Mouse (Mus musculus): ENCODE measurements around the gene Iqck.

The Iqck gene

GRCm38 (mm10) chr7:118943170-118943569, 87.6 kb downstream of the Iqck start:
- in situ Hi-C loops (cut with MboI, MseI), result no loop called here

- in situ Hi-C loops (cut with MboI, MseI), result no loop called here
These were observed 89.3 kb downstream of the Iqck start for GRCm38 (mm10) chr7:118944884-118945283.

GRCm38 (mm10) chr7:118947241-118947640, 91.7 kb downstream of the Iqck start:
- in situ Hi-C loops (cut with MboI, MseI), result no loop called here

DNA sequence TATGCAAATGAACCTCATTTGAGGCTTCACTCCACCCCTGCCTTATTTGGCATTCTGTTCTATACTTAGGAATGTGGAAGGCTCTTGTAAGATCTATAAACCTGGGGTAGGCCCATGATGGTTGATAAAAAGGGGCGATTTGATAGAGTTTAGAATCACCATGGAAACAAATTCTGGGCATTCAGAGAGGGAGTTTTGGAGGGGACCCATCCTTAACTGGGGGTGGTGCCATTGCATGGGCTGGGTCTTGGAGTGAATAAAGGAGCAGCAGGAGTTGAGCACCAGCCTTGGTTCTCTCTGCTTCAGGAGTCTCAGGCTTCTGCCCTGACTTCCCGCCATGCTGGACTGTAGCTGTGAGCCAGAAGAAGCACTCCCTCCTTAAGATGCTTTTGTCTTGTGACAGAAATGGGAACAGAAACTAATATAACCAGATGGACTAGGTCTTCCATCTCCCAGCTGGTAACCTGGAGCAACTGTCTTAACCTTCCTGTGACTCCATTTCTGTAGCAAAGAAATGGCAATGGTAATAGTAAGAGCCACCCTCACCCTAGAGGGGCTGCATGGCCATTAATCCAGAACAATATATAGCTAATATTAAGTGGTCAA, 93.2 kb downstream of the Iqck start:
- in situ Hi-C loops (cut with MboI, MseI), result no loop called here

DNA sequence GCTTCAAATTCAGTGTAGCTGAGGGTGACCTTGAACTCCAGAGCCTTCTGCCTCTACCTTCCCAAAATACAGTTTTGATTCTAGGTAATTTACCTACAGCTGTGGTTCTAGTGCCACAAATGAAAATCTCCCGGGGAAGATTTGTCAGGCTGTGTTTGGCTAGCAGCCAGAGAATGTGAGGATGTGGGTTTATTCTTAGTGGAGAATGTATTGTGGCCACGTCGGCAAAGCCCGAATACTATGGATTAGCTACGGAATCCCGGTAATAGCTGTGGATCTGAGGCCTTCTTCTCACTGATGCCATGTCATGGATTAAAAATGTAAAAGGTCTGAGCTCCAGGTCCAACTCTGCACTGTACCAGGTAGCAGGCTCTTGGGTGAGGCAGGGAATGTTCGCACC, 94.2 kb downstream of the Iqck start:
- in situ Hi-C loops (cut with MboI, MseI), result no loop called here

GRCm38 (mm10) chr7:118953626-118954282, 98.2 kb downstream of the Iqck start:
- in situ Hi-C loops (cut with MboI, MseI), result no loop called here

- in situ Hi-C loops (cut with MboI, MseI), result no loop called here
These were observed 99.4 kb downstream of the Iqck start for GRCm38 (mm10) chr7:118954968-118955367.

GRCm38 (mm10) chr7:118956616-118957246, 101.2 kb downstream of the Iqck start:
- in situ Hi-C loops (cut with MboI, MseI), result no loop called here

DNA sequence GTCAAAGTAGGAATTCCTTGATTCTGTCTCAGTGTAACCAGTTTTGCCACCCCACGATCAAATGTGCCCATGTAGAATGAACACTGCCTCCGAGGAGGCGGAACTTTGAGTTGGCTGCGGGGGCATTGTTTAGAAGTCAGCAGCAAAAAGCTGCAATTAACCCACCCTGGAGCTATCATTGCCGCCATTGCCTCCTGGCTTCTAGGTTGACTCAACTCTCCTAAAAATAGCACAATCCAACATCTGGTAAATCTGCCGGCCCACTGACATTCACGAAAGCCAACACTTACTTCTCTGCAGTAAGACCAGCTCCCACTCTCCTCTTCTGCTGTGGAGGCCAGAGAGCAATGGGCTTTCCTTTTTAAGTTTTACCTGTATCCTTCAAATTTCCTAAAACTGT, 103.7 kb downstream of the Iqck start:
- in situ Hi-C loops (cut with MboI, MseI), result no loop called here

DNA sequence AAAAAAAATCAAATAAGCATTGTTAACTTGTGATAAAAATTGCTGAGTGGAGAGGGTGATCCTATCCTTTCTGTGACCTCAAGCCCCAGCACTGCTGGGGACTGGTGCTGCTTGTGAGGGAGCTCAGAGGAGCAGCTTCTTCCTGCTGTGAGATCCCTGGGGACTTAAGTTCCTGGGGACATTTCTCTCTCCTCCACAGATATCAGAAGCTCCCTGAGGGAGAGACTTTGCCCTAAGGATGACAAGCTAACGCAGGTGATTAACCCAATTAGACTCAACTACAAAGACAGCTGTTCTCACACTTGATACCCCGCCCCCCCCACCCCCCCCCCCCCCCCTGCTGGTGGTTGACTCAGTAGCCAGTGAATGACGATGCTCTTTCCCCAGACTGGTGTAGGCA, 109.2 kb downstream of the Iqck start:
- in situ Hi-C loops (cut with MboI, MseI), result no loop called here

GRCm38 (mm10) chr7:118965198-118965597, 109.6 kb downstream of the Iqck start:
- in situ Hi-C loops (cut with MboI, MseI), result no loop called here

- in situ Hi-C loops (cut with MboI, MseI), result no loop called here
These were observed 113.3 kb downstream of the Iqck start for GRCm38 (mm10) chr7:118968870-118969269.

GRCm38 (mm10) chr7:118971499-118971898, 115.9 kb downstream of the Iqck start:
- in situ Hi-C loops (cut with MboI, MseI), result no loop called here

- in situ Hi-C loops (cut with MboI, MseI), result no loop called here
These were observed 116.8 kb downstream of the Iqck start for GRCm38 (mm10) chr7:118972306-118972705.

GRCm38 (mm10) chr7:118973377-118973776, 117.8 kb downstream of the Iqck start:
- in situ Hi-C loops (cut with MboI, MseI), result no loop called here

GRCm38 (mm10) chr7:118975837-118976236, 120.3 kb downstream of the Iqck start:
- in situ Hi-C loops (cut with MboI, MseI), result no loop called here

GRCm38 (mm10) chr7:118976414-118977166, 121.0 kb downstream of the Iqck start:
- in situ Hi-C loops (cut with MboI, MseI), result no loop called here

GRCm38 (mm10) chr7:118977167-118977543, 121.6 kb downstream of the Iqck start:
- in situ Hi-C loops (cut with MboI, MseI), result no loop called here

DNA sequence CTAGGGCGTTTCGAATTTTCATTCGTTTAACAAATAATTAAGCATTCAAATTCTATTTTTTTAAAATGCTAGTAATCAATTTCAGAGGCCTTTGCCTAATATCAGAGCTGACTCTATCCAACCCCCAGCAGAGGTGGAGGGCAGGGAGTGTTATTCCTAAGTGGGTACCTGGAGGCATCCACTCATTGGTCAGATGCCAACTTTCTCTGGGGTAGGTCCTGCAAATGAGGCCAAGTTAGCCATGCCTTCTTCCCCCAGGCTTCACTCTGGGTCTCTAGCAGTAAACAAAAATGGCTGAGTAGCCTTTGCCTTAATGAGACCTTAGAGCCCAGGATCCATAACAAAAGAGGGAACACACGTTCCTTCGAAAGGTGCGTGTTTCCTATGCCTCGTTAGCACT, 123.6 kb downstream of the Iqck start:
- in situ Hi-C loops (cut with MboI, MseI), result no loop called here

DNA sequence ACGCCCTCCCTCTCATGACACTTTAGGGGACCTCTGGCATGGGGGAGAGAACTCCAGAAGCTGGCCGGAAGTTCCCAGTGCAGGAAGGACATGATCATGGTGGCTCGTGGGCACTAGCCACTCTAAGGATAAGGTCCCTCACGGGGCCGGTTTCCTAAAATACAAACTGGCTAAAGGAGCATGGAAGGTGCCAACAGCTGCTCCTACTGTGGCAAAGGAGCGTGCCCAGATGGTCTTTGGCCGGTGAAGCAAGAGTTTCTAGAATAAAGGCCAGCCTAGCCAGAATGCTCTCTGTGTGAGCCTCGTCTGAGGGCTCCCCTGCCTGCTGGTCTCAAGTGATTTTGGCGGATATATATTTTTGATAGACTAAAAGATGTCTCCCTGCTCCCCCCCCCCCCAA, 124.2 kb downstream of the Iqck start:
- in situ Hi-C loops (cut with MboI, MseI), result no loop called here

DNA sequence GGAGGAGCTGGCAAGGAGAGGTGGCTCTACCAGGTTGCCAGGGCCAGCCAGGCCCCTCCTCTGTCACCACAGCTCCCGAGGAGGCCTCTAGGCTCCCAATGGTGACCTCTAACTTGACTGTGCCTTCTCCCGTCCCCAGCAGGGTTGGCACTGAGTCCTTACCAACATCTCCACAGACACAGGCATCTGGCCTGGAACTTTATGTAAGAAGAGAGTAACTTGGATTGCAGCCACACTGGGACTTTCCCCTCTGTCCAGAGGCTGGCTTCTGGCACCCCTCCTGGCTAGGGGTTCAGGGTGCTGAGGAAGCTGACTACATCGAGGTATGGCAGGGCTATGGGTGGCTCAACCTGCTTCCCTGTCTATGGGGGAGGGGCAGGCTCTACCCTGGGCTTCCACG, 125.8 kb downstream of the Iqck start:
- in situ Hi-C loops (cut with MboI, MseI), result no loop called here

- in situ Hi-C loops (cut with MboI, MseI), result no loop called here
These were observed 126.3 kb downstream of the Iqck start for GRCm38 (mm10) chr7:118981831-118982230.

Data from T-helper 17 cell (primary cell).